Mouse (Mus musculus) C2C12 (cell line): ENCODE measurements around the gene Gins2.

Source experiments
- CEBPB ChIP-seq: IDR thresholded peaks from one replicate; pipeline ENCODE4 v1.6.1; 2011; ENCODE audit warnings: low read depth, mild to moderate bottlenecking, control low read depth, moderate library complexity
- CTCF ChIP-seq: IDR thresholded peaks from one replicate; pipeline ENCODE4 v1.5.1; 2011; ENCODE audit not compliant: control insufficient read depth, insufficient read depth, insufficient read length
- MAX ChIP-seq: IDR thresholded peaks from one replicate; pipeline ENCODE4 v1.6.1; 2011; ENCODE audit warnings: mild to moderate bottlenecking, control low read depth
- MYOG ChIP-seq: IDR thresholded peaks from one replicate; pipeline ENCODE4 v1.6.1; 2011; ENCODE audit not compliant: control insufficient read depth, insufficient read length; ENCODE audit errors: extremely low read depth
- USF1 ChIP-seq: IDR thresholded peaks from one replicate; pipeline ENCODE4 v1.6.1; 2011; ENCODE audit warnings: low read depth, mild to moderate bottlenecking, control low read depth, moderate library complexity

DNA sequence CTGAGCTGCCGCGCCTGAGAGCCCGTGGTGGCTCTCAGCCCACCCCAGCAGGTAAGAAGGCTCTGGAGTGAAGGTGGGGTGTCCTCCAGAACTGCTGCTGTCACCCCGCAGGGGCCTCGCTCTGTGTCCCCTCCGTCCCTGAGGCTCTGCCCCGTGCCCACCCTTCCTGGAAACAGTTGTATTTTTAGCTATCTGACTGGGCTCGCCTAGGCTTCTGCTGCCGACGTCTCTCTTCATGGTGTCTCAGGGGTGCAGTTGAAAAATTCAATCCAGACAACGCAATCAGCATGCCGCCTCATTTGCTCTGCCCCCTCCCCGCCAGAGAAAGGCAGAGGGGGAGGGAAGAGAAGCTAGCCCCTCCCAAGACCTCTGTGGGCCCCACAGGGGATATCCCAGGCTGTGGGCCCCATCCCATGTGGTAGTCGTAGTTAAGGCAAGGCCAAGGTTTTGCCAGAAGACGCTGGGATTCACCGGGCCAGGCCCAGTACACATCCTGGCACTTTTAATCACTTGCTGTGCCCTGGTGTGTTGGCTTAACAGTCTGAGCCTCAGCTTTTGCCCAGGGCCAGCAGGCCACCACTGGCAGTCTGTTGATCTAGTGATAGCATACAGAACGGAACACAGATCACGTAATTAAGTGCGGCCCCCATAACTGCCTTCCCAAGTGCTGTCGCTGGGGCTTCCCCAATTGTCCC, 32.8 kb downstream of the Gins2 start:
- no peak for TF ChIP-seq CTCF
- TF ChIP-seq USF1 = no peak
- TF ChIP-seq MAX = no peak
- TF ChIP-seq CEBPB = no peak
- no peak for TF ChIP-seq MYOG
